Mouse (Mus musculus): ENCODE results near the gene Fdx1. TPM values are rescaled to one million over a fixed set of nuclear protein-coding genes. Genes with fewer than 3 reads are reported as not detected.

Fdx1 gene
- total RNA-seq (2021), result 1,622 and 2,124 TPM in 2 replicates
- long read RNA-seq, transcript Fdx1-202 (4 exons, 2,759 nt), result minor isoform, 6 of 632 reads
- long read RNA-seq, transcript Fdx1-201 (4 exons, 875 nt), result major isoform, 567 of 632 reads
- long read RNA-seq, partial matches to known transcripts, result 42 of 632 reads
- long read RNA-seq, other reads (novel, unspliced or antisense), result 17 of 632 reads

GRCm38 (mm10) chr9:51962975-51963701 lies at the start of gene Fdx1:
Gene Fdx1, minus strand, starts transcription at chr9:51963556.
- peak; percentile 94 for DNase-seq

- DNase-seq, result no peak
These were observed 49.6 kb upstream of the Fdx1 start for GRCm38 (mm10) chr9:52012781-52013436.

- DNase-seq, result no peak
These were observed 49.0 kb upstream of the Fdx1 start for GRCm38 (mm10) chr9:52012311-52012710.

GRCm38 (mm10) chr9:52008511-52008910 lies 45.2 kb upstream of the Fdx1 start:
- DNase-seq, result no peak

- no peak for DNase-seq
These were observed 44.0 kb upstream of the Fdx1 start for GRCm38 (mm10) chr9:52007341-52007740.

GRCm38 (mm10) chr9:52003501-52003900 lies 40.1 kb upstream of the Fdx1 start:
- DNase-seq, result no peak

- no peak for DNase-seq
These were observed 32.2 kb upstream of the Fdx1 start for GRCm38 (mm10) chr9:51995331-51996099.

GRCm38 (mm10) chr9:51994636-51995260 lies 31.4 kb upstream of the Fdx1 start:
- DNase-seq, result no peak

GRCm38 (mm10) chr9:51993486-51994275 lies 30.3 kb upstream of the Fdx1 start:
- DNase-seq, result peak; percentile 14

GRCm38 (mm10) chr9:51991241-51991876 lies 28.0 kb upstream of the Fdx1 start:
- DNase-seq, result no peak

GRCm38 (mm10) chr9:51990828-51991227 lies 27.5 kb upstream of the Fdx1 start:
- DNase-seq, result peak; percentile 58

GRCm38 (mm10) chr9:51985493-51986099 lies 22.2 kb upstream of the Fdx1 start:
- DNase-seq, result peak; percentile 33

GRCm38 (mm10) chr9:51981131-51981530 lies 17.8 kb upstream of the Fdx1 start:
- DNase-seq, result no peak

- DNase-seq, result no peak
These were observed 15.9 kb upstream of the Fdx1 start for GRCm38 (mm10) chr9:51979301-51979700.

- DNase-seq, result no peak
These were observed 15.3 kb upstream of the Fdx1 start for GRCm38 (mm10) chr9:51978545-51979259.

- DNase-seq, result peak; percentile 87
These were observed 14.2 kb upstream of the Fdx1 start for GRCm38 (mm10) chr9:51977439-51978000.

GRCm38 (mm10) chr9:51974871-51975270 lies 11.5 kb upstream of the Fdx1 start:
- DNase-seq, result no peak

GRCm38 (mm10) chr9:51973846-51974245 lies 10.5 kb upstream of the Fdx1 start:
- DNase-seq, result no peak

GRCm38 (mm10) chr9:51966373-51966772 lies 3.0 kb upstream of the Fdx1 start:
- DNase-seq, result no peak
